ENCODE assay signal across 1 mouse cellular context in genomic region chr11:32349284-32349953, GRCm38 (mm10).
TF ChIP-seq lines count a peak whose summit lies in the region.

No protein-coding gene starts in this region.

TF ChIP-seq in CH12.LX, 34 proteins besides CTCF, POLR2A, EP300 and RAD21 (continued from another document):
- no peak for TF ChIP-seq MEF2A (IDR thresholded peaks at IDR 0.05; ENCODE audit: borderline replicate concordance, low read depth, low read length)
- 0 out of 2 replicates have a peak, but pooled peaks have one; percentile 42 for TF ChIP-seq UBTF (IDR thresholded peaks at IDR 0.05; ENCODE audit: low read depth, low read length)
- no peak for TF ChIP-seq MYC (IDR thresholded peaks at IDR 0.05; ENCODE audit: low read depth, low read length)
